Mouse (Mus musculus): ENCODE measurements around the gene Ctf1. TPM values are rescaled to one million over a fixed set of nuclear protein-coding genes. Genes with fewer than 3 reads are reported as not detected.

The Ctf1 gene
- polyA plus RNA-seq, 1 experiment, result not detected

- Histone ChIP-seq H3K4me1 (ENCODE audit: control insufficient read depth, insufficient read depth, low read length) (peaks cover 2% of the 10 kb centered on the region; the same call in 1 of the 2 replicates), H3K27ac (ENCODE audit: control insufficient read depth, insufficient read depth, low read depth, low read length, poor library complexity) (no peak overlapping the region), H3K4me3 (replicated peaks; ENCODE audit: control insufficient read depth, low read depth, low read length) (no peak overlapping the region)
- no peak for TF ChIP-seq CTCF (IDR thresholded peaks at IDR 0.05; ENCODE audit: control insufficient read depth, insufficient read depth, low read length)
- 84% methylated on average over 8 of the region's 8 CpGs for WGBS
Measured at GRCm38 (mm10) chr7:127703561-127704178, 8.9 kb upstream of the Ctf1 start.

- H3K4me1 ChIP-seq (ENCODE audit: control insufficient read depth, insufficient read depth, low read length), result peaks cover 2% of the 10 kb centered on the region; the same call in 1 of the 2 replicates
- no peak overlapping the region for H3K27ac ChIP-seq (ENCODE audit: control insufficient read depth, insufficient read depth, low read depth, low read length, poor library complexity)
- 78% methylated on average over 6 of the region's 6 CpGs for WGBS
- no peak for TF ChIP-seq CTCF (IDR thresholded peaks at IDR 0.05; ENCODE audit: control insufficient read depth, insufficient read depth, low read length)
- TF ChIP-seq POLR2A (IDR thresholded peaks at IDR 0.05; ENCODE audit: borderline replicate concordance, control insufficient read depth, low read depth, low read length), result no peak
- no peak overlapping the region for H3K4me3 ChIP-seq (replicated peaks; ENCODE audit: control insufficient read depth, low read depth, low read length)
Measured at GRCm38 (mm10) chr7:127704598-127704997, 7.9 kb upstream of the Ctf1 start.

GRCm38 (mm10) chr7:127705706-127706105 lies 6.8 kb upstream of the Ctf1 start:
- 67% methylated on average over 4 of the region's 4 CpGs for WGBS
- no peak overlapping the region for H3K27ac ChIP-seq (ENCODE audit: control insufficient read depth, insufficient read depth, low read depth, low read length, poor library complexity)
- TF ChIP-seq CTCF (IDR thresholded peaks at IDR 0.05; ENCODE audit: control insufficient read depth, insufficient read depth, low read length) (no peak), POLR2A (IDR thresholded peaks at IDR 0.05; ENCODE audit: borderline replicate concordance, control insufficient read depth, low read depth, low read length) (no peak)
- H3K4me3 ChIP-seq (replicated peaks; ENCODE audit: control insufficient read depth, low read depth, low read length), result no peak overlapping the region
- peaks cover 2% of the 10 kb centered on the region; the same call in 1 of the 2 replicates for H3K4me1 ChIP-seq (ENCODE audit: control insufficient read depth, insufficient read depth, low read length)

- TF ChIP-seq POLR2A (IDR thresholded peaks at IDR 0.05; ENCODE audit: borderline replicate concordance, control insufficient read depth, low read depth, low read length), result no peak
- WGBS, result 19% methylated on average over 22 of the region's 22 CpGs
- Histone ChIP-seq H3K27ac (ENCODE audit: control insufficient read depth, insufficient read depth, low read depth, low read length, poor library complexity) (peak overlapping the region; percentile 81), H3K4me3 (replicated peaks; ENCODE audit: control insufficient read depth, low read depth, low read length) (peak overlapping the region; percentile 70), H3K4me1 (ENCODE audit: control insufficient read depth, insufficient read depth, low read length) (peaks cover 2% of the 10 kb centered on the region; the same call in 1 of the 2 replicates)
Measured at GRCm38 (mm10) chr7:127707045-127707956, 5.2 kb upstream of the Ctf1 start.

GRCm38 (mm10) chr7:127707957-127708206 lies 4.7 kb upstream of the Ctf1 start:
- Histone ChIP-seq H3K4me3 (replicated peaks; ENCODE audit: control insufficient read depth, low read depth, low read length) (peak overlapping the region; percentile 70), H3K27ac (ENCODE audit: control insufficient read depth, insufficient read depth, low read depth, low read length, poor library complexity) (peak overlapping the region; percentile 81), H3K4me1 (ENCODE audit: control insufficient read depth, insufficient read depth, low read length) (peaks cover 2% of the 10 kb centered on the region; the same call in 1 of the 2 replicates)
- under 1% methylated on average over 5 of the region's 5 CpGs for WGBS
- 0 out of 2 replicates have a peak, but pooled peaks have one; percentile 8 for TF ChIP-seq POLR2A (IDR thresholded peaks at IDR 0.05; ENCODE audit: borderline replicate concordance, control insufficient read depth, low read depth, low read length)
- TF ChIP-seq CTCF (IDR thresholded peaks at IDR 0.05; ENCODE audit: control insufficient read depth, insufficient read depth, low read length), result no peak

GRCm38 (mm10) chr7:127708207-127709078 lies 4.1 kb upstream of the Ctf1 start, which contains the start of gene Bcl7c:
Bcl7c (minus strand) TSS chr7:127708933.
- TF ChIP-seq CTCF (IDR thresholded peaks at IDR 0.05; ENCODE audit: control insufficient read depth, insufficient read depth, low read length), result peak; percentile 64
- peak; percentile 14; the same call in 1 of the 2 replicates for TF ChIP-seq POLR2A (IDR thresholded peaks at IDR 0.05; ENCODE audit: borderline replicate concordance, control insufficient read depth, low read depth, low read length)
- WGBS, result 1% methylated on average over 89 of the region's 90 CpGs
- Histone ChIP-seq H3K4me3 (replicated peaks; ENCODE audit: control insufficient read depth, low read depth, low read length) (peak within 1 kb of the TSS; percentile 70), H3K27ac (ENCODE audit: control insufficient read depth, insufficient read depth, low read depth, low read length, poor library complexity) (peak within 1 kb of the TSS; percentile 81), H3K4me1 (ENCODE audit: control insufficient read depth, insufficient read depth, low read length) (peaks cover 2% of the 10 kb centered on the region; the same call in 1 of the 2 replicates)

GRCm38 (mm10) chr7:127709261-127709979 lies 3.1 kb upstream of the Ctf1 start:
- Histone ChIP-seq H3K4me1 (ENCODE audit: control insufficient read depth, insufficient read depth, low read length) (peaks cover 2% of the 10 kb centered on the region; the same call in 1 of the 2 replicates), H3K4me3 (replicated peaks; ENCODE audit: control insufficient read depth, low read depth, low read length) (no peak overlapping the region), H3K27ac (ENCODE audit: control insufficient read depth, insufficient read depth, low read depth, low read length, poor library complexity) (no peak overlapping the region)
- 56% methylated on average over 5 of the region's 5 CpGs for WGBS
- TF ChIP-seq POLR2A (IDR thresholded peaks at IDR 0.05; ENCODE audit: borderline replicate concordance, control insufficient read depth, low read depth, low read length) (no peak), CTCF (IDR thresholded peaks at IDR 0.05; ENCODE audit: control insufficient read depth, insufficient read depth, low read length) (no peak)

All from bone marrow, adult 2 months (tissue).